ENCODE assay signal across 16 mouse cellular contexts in the genomic region with DNA sequence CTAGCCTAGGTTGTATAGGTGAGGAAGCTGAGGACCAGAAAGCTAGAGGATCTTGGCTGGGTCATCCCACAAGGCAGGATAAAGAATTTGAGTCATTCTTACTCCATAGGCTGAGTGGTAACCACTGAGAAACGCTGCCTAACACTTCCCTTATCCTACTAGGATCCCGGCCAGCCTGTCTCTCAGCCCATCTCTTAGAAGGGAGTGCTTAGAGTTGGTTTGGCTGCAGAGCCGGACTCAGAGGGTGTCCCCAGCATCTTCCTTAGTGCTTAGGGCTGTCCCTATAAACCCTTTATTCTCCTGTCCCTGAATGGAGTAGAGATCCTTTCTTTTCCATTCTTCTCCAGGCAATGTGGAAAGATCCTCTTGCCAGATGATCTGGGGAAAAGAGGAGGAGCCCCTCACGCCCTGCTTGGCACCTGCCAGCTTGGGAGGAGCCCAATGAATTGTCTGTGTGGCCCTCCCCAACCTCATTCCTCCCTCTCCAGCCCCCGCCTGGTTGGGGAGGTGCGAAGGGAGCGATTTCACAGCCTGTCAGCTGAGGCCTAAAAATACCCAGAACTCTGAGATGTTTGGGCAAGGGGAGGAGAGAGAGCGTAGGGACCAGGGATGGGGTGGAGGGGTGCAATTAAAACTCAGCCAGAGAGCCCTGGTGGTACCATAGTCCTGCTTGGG. TPM values are rescaled to one million over a fixed set of nuclear protein-coding genes. Genes with fewer than 3 reads are reported as not detected.
DNase-seq lines count a peak whose midpoint lies in the region; ATAC-seq lines count a peak whose summit lies in the region.
"Had no signal": no experiment of that assay in that cellular context is flagged by ENCODE, and none has a peak within 500 bp of the region (broad histone marks: within the 10 kb centered on the region; RNA-seq: fewer than 3 reads in every experiment).

No protein-coding gene starts in this region.

- H3K27ac ChIP-seq in heart, embryonic 16.5 days (ENCODE audit: low read length): no peak overlapping the region
- no peak overlapping the region for H3K27ac ChIP-seq in midbrain, embryonic 15.5 days
- H3K27ac ChIP-seq: heart, embryonic 15.5 days; intestine, embryonic 15.5 days; neural tube, embryonic 12.5 days had no signal

- H3K4me2 ChIP-seq in heart, embryonic 16.5 days (ENCODE audit: low read depth, low read length): no peak overlapping the region
- no peak overlapping the region for H3K4me2 ChIP-seq in midbrain, embryonic 15.5 days
- H3K4me2 ChIP-seq: heart, embryonic 15.5 days; intestine, embryonic 15.5 days; neural tube, embryonic 12.5 days had no signal

- DNase-seq in heart, adult 8-10 months (ENCODE audit: low spot score): no peak
- DNase-seq in cerebellum, adult 8-10 months: peak; percentile 47
- DNase-seq in frontal cortex, postnatal 14 days (ENCODE audit: low spot score in 2 of 2): peak; percentile 66 to 73
- peak; percentile 79 to 85 for DNase-seq in right cerebral cortex, postnatal 10 days (ENCODE audit: low spot score in 2 of 2)
- no peak for DNase-seq in thymus, postnatal 10 days (ENCODE audit: low spot score in 2 of 2)
- no peak for DNase-seq in liver
- DNase-seq: adrenal gland, postnatal 14 days; spleen, adult 18-20 months had no signal

- H3K27me3 ChIP-seq in heart, embryonic 16.5 days (ENCODE audit: control insufficient read depth, insufficient read depth, low read length): peaks cover 4% of the 10 kb centered on the region
- no peaks in the 10 kb centered on the region for H3K27me3 ChIP-seq in midbrain, embryonic 15.5 days (replicated peaks)
- H3K27me3 ChIP-seq: intestine, embryonic 15.5 days; neural tube, embryonic 12.5 days had no signal

- no peaks in the 10 kb centered on the region for H3K9me3 ChIP-seq in heart, embryonic 16.5 days (replicated peaks; ENCODE audit: control insufficient read depth, low read length)
- H3K9me3 ChIP-seq in midbrain, embryonic 15.5 days: no peaks in the 10 kb centered on the region
- H3K9me3 ChIP-seq: heart, embryonic 15.5 days; intestine, embryonic 15.5 days; neural tube, embryonic 12.5 days had no signal

- no peaks in the 10 kb centered on the region for H3K36me3 ChIP-seq in heart, embryonic 16.5 days (ENCODE audit: control insufficient read depth, insufficient read depth)
- H3K36me3 ChIP-seq in midbrain, embryonic 15.5 days (replicated peaks): no peaks in the 10 kb centered on the region
- H3K36me3 ChIP-seq: heart, embryonic 15.5 days; intestine, embryonic 15.5 days; neural tube, embryonic 12.5 days had no signal

- peaks cover 11% of the 10 kb centered on the region for H3K4me1 ChIP-seq in heart, embryonic 16.5 days (ENCODE audit: control insufficient read depth, insufficient read depth, low read length)
- H3K4me1 ChIP-seq in midbrain, embryonic 15.5 days: peaks cover 26% of the 10 kb centered on the region
- H3K4me1 ChIP-seq: intestine, embryonic 15.5 days; megakaryocyte, embryonic 14.5 days had no signal

- no peak overlapping the region for H3K9ac ChIP-seq in heart, embryonic 16.5 days (ENCODE audit: low read length)
- H3K9ac ChIP-seq in midbrain, embryonic 15.5 days: no peak overlapping the region
- H3K9ac ChIP-seq: heart, embryonic 15.5 days; intestine, embryonic 15.5 days; neural tube, embryonic 12.5 days had no signal

- no peak overlapping the region for H3K4me3 ChIP-seq in heart, embryonic 16.5 days (ENCODE audit: low read length)
- no peak overlapping the region for H3K4me3 ChIP-seq in midbrain, embryonic 15.5 days
- H3K4me3 ChIP-seq: erythroblast, embryonic 14.5 days; heart, embryonic 15.5 days; intestine, embryonic 15.5 days; megakaryocyte, embryonic 14.5 days; neural tube, embryonic 12.5 days had no signal

- peak; percentile 26; the same call in 1 of the 2 replicates for ATAC-seq in heart, embryonic 16.5 days (replicated peaks; ENCODE audit: extremely low read depth, insufficient read depth, low FRiP score)
- ATAC-seq in midbrain, embryonic 15.5 days (replicated peaks): no peak
- ATAC-seq: intestine, embryonic 15.5 days had no signal

- WGBS in heart, embryonic 16.5 days: 40% methylated on average over 8 of the region's 8 CpGs
- WGBS in midbrain, embryonic 15.5 days: 40% methylated on average over 8 of the region's 8 CpGs

RNA-seq across cellular contexts. Expression of a gene that starts 8.7 kb away (rescaled TPM):
- polyA plus RNA-seq in heart, embryonic 16.5 days (2015; fragmentation: Nextera tagmentation; extraction: Ambion mirVana): 0.49 and 0.80 TPM in 2 replicates
- total RNA-seq in heart, adult 8-10 months (2022): 10 to 100 TPM; 33.2 to 39.1 (median 35.8) TPM
- 19.6 and 21.0 TPM in 2 replicates for polyA plus RNA-seq in midbrain, embryonic 15.5 days (2015; fragmentation: Nextera tagmentation; extraction: Ambion mirVana)
- polyA plus RNA-seq: erythroblast, embryonic 14.5 days had no signal

RNA-seq across cellular contexts. Expression of a gene that starts 59.7 kb away (rescaled TPM):
- polyA plus RNA-seq in heart, embryonic 16.5 days (2015; fragmentation: Nextera tagmentation; extraction: Ambion mirVana): 0.21 and 0.31 TPM in 2 replicates
- total RNA-seq in heart, adult 8-10 months (2022): 1 to 10 TPM in 2 of 4 experiments, under 1 TPM in 2; 0.38 to 6.4 (median 1.9) TPM
- 1.7 and 2.4 TPM in 2 replicates for polyA plus RNA-seq in midbrain, embryonic 15.5 days (2015; fragmentation: Nextera tagmentation; extraction: Ambion mirVana)
- polyA plus RNA-seq: erythroblast, embryonic 14.5 days; liver, embryonic 16.5 days had no signal

Comparison
In these comparisons a context has a peak if more than half of its experiments do, and no peak if none do; other contexts are left out.
1. DNase-seq: peak in cerebellum, adult 8-10 months (single experiment), frontal cortex, postnatal 14 days (2 of 2) and right cerebral cortex, postnatal 10 days (2 of 2); none in heart, adult 8-10 months (single experiment), thymus, postnatal 10 days (0 of 2) and liver (single experiment).
2. RNA of a gene that starts 8.7 kb away (polyA plus RNA-seq): 19.6 to 21.0 TPM in midbrain, embryonic 15.5 days; 0.49 to 0.80 TPM in heart, embryonic 16.5 days; every median in the first group is over 10 times any median in the second.